Mouse (Mus musculus) erythroid progenitor cell, adult 5-6 weeks (primary cell): ENCODE results near the gene Lamtor2. TPM values are rescaled to one million over a fixed set of nuclear protein-coding genes. Genes with fewer than 3 reads are reported as not detected.

ENCODE experiments used
- ATAC-seq: replicated peaks from 2 replicates; pipeline ENCODE4 v1.8.0; 2016; ENCODE audit warnings: moderate number of reproducible peaks, mild to moderate bottlenecking, moderate TSS enrichment, inconsistent platforms; ENCODE audit not compliant: poor library complexity, low FRiP score, severe bottlenecking
- total RNA-seq, 2 experiments: library from RNA; stranded (forward) in 1 of 2; stranded (reverse) in 1 of 2; fragments of 150-400 nt in 1 of 2; fragments of 186-747, 209-891 nt in 1 of 2; gene quantifications; 2 replicates each; pipeline versions ENCODE4 v1.2.3 to v1.2.4; 2015 to 2017; ENCODE audit warnings: low replicate concordance in 2 of 2

Gene Lamtor2
- total RNA-seq, 2 experiments from 2014 or later = 12.6 to 23.3 TPM

- ATAC-seq = no peak
Measured at GRCm38 (mm10) chr3:88569694-88570093, 16.8 kb upstream of the Lamtor2 start.

GRCm38 (mm10) chr3:88569093-88569492, 16.2 kb upstream of the Lamtor2 start:
- ATAC-seq = no peak

- no peak for ATAC-seq
Measured at GRCm38 (mm10) chr3:88568615-88569014, 15.7 kb upstream of the Lamtor2 start.

- ATAC-seq = no peak
Measured at GRCm38 (mm10) chr3:88567892-88568291, 15.0 kb upstream of the Lamtor2 start.

DNA sequence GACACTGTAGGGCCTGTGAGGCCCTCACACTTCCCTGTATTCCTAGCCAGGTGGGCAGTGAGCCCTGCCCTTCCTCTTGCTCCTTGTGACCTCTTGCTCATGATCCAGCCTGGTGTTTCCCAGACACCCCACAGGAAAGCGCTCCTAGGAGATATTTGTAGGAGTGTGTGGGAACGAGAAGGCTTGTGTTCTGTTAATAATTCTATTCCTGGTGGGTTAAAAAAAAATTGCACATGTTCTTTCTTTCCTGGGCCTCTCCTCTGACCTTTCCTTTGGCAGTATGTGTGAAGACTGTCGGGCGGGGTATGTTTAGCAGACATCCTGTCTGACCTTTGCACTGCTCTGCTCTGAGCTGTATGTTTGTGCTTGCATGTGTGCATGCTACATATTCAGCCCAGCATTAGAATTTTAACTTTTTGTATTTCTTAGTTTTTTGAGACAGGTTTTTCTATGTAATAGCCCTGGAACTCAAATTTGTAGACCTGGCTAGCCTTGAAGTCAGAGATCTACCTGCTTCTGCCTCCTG, 13.7 kb upstream of the Lamtor2 start:
- no peak for ATAC-seq

DNA sequence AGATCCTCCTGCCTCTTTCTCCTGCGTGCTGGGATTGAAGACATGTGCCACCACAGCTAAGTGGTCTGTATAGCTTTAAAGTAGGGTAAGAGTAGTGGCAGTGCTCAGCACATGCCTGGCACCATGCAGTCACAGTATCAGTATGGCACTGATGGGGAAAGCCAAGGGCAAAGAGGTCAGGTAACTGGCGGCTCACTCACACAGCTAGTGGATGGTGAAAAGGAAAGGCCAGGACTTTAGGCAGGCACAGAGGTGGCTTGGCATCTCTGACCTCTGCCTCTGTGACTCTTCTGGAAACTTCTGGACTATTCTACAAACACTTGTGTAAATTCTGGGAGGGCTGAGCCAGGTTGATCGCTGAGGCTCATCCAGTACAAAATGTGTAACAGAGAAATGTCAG, 13.2 kb upstream of the Lamtor2 start:
- no peak for ATAC-seq

DNA sequence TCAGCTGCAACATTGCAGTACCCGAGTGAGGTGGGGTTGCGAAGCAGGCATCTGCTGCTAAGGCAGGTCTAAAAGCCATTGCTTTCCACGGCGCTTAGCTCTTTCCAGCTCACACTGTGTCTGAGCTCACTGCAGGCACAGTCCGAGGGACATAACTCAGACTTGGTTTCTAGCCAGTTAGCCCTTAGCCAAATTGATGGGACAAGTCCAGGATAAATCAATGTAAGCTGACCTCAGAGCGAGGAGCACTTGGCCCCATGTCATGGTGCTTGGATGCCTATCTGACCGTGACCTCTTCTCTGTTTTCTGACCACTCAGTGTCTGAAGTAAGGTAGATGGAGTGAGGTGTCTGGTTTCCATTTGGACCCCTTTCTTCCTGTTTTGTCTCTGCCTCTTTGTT, 11.1 kb upstream of the Lamtor2 start:
- no peak for ATAC-seq

DNA sequence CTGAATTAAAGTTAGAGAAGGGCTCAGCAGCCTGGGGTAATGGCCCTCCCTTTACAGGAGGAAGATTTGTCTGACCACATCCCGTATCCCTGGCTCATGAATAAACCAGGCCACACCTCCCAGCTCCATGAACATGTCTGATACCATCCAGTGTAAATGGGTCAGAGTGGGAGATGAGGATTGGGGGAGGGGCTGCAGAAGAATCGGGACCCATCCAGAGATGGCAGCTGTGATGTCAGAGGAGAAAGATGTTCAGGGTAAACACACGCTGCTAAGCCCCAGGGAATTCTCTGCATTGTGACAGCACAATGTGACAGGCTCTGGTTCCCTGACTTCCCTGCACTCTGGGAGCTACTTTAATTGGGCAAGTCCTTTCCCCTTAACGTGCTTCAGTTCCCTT, 10.6 kb upstream of the Lamtor2 start:
- ATAC-seq = no peak

- no peak for ATAC-seq
Measured at GRCm38 (mm10) chr3:88561989-88562388, 9.1 kb upstream of the Lamtor2 start.

DNA sequence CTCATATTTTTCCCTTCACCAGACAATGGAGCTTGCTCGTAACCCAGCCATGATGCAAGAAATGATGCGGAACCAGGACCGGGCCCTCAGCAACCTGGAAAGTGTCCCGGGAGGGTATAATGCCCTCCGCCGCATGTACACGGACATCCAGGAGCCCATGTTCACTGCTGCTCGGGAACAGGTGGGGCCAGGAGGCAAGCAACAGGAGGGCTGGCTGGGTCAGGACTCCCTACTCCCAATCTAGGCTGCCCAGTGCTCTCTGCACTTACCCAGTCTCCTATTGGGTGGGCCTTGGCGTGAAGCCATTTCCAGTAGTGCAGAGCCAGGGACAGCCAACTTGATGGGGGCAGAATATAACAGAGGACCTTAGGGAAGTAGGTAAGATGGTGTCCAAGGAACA, 6.7 kb upstream of the Lamtor2 start:
- no peak for ATAC-seq

GRCm38 (mm10) chr3:88556616-88557015, 3.7 kb upstream of the Lamtor2 start:
- no peak for ATAC-seq

DNA sequence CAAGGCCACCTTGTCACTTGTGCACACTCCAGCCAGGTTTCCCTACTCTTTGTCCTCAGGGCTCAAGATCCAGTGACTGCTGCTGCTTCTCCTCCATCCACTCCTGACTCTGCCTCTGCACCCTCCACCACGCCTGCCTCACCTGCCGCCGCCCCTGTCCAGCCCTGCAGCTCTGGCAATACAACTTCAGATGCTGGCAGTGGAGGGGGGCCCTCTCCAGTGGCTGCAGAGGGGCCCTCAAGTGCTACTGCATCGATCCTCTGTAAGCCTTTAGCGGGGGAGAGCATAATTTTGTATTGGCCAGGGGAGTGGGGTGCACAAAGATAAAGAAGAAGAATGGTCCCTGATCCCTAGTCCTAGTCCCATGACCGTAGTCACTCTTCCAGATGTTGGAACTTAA, 2.9 kb upstream of the Lamtor2 start:
- ATAC-seq = no peak

GRCm38 (mm10) chr3:88555069-88555605, 2.3 kb upstream of the Lamtor2 start:
- no peak for ATAC-seq

- ATAC-seq = peak; percentile 48
Measured at GRCm38 (mm10) chr3:88553880-88554586, 1.2 kb upstream of the Lamtor2 start.

DNA sequence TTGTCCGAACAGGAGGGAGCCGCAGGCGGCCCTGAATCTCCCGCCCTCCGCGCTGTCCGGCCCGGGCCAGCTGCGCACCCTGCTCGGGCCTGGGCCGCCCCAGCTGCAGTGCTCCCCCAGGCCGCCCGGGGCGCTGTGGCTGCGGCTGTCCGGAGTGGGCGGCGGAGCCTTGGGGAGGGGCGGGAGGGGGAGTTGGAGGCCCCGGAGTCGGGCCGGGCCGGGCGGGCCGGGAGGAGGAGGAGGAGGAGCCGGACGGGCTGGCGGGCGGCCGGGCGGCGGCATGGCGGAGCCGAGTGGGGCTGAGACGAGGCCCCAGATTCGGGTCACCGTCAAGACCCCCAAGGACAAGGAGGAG, 628 bp upstream of the Lamtor2 start, which contains the start of gene Ubqln4:
Gene Ubqln4, plus strand, starts transcription at position 234 of the 355 bp plus-strand sequence.
- ATAC-seq = peak; percentile 66

GRCm38 (mm10) chr3:88552082-88552645, 710 bp downstream of the Lamtor2 start:
- peak; percentile 9 for ATAC-seq

DNA sequence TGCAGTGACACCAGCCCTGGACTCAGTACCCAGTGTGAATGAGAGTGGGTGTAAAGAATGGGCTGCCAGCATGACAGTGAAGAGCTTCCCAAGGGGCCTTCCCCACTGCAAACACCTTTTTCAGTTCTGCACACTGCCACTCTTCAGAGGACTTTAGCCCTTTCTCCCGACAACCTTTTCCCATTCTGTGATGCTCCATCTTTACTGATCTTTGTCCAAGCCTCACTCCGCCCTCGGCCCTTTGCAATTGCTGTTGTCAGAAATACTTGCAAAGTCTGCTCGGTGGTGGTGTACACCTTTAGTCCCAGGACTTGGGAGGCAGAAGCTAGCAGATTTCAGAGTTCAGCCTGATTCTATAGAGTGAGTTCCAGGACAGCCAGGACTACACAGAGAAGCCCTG, 1.3 kb downstream of the Lamtor2 start:
- ATAC-seq = no peak

DNA sequence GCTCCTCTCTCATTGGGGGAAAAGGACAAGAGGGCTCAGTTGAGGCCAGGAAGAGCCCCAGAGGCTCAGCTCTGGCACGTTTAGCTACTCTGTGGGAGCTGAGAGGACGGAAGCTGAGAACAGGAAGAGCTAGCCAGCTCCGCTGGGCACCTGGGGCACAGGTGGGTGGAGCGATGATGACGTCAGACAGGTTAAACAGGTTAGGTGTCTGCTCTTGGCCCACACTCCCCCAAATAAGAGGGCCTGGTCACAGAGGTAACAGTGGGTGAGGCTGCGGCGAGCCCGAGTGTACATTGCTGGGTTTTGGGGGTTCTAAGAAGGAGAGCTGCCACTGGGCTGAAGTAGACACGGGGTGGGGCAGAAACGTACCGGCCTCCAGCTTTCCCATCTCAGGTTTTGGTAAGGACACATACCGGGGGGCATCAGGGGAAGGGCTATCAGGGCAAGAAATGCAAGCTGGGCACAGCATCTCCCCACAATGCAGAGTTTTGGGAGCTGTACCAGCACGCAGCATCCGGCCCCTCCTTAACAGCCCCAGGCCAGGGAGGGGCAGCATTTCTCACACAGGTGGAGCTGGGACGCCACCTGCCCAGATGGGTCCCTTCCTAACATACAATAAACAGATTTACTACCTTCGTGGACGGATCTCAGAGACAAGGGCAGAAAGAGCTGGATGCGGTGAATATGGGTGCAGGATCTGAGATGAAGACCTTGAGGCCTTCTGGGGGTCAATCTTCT, 4.5 kb downstream of the Lamtor2 start, which contains the start of gene Rab25:
Gene Rab25, minus strand, starts transcription at position 121 of the 738 bp plus-strand sequence.
- ATAC-seq = no peak

GRCm38 (mm10) chr3:88546674-88547418, 6.0 kb downstream of the Lamtor2 start:
- peak; percentile 56 for ATAC-seq
